Mouse (Mus musculus) heart, postnatal 4 days (tissue): ENCODE measurements around the gene Pgpep1. TPM values are rescaled to one million over a fixed set of nuclear protein-coding genes. Genes with fewer than 3 reads are reported as not detected.
A peak's percentile ranks its signal among the peaks of the same experiment; 100 is the strongest.

Experiments
- DNase-seq: peaks from one replicate; pipeline ENCODE4 v3.0.0; 2021
- total RNA-seq, 2 experiments: library from RNA; stranded (reverse); gene quantifications; 2 replicates each; pipeline ENCODE4 v1.2.3; 2021

Gene Pgpep1
- total RNA-seq, 2 experiments from 2014 or later, result 32.2 to 38.4 TPM

DNA sequence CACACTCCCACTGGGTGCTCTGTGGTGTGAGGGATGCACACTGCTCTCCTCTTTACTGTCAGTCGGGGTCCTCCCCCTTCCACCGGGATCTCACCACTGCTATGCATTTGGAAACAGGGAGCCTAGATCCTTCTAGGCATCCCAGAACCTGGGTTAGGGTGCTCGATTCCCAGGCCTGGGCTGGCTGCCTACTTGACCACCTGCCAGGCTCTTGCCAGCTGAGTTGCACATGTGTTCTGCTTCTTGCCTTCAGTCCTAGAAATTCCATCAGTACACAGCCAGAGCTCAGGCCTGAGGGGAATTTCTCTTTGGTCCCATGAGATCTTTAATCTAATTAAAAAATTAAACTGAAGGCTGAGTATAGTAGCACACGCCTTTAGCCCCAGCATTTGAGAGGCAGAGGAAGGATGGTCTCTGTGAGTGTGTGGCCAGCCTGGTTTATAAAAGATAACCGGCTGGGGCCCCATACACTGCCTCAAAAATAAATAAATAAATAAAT lies 29.8 kb upstream of the Pgpep1 start:
- no peak for DNase-seq

DNA sequence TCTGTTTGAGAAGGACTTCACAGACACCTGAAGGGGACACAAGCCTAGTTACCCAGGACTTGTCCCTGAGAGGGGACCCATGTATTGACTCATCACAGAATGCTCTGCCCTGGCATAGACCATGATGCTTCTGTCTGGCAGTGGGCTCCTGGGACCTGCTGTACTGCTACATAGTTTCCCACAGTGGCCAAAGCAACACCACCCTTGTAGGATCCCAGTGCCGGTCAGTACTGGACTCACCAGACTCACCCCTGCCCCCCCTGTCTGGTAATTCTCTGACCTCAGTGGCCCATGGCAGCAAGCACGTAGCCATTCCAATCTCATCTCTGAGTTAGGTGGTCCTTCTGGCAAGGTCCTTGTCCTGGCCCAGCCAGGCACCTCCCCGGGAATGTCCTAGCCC lies 27.9 kb upstream of the Pgpep1 start:
- DNase-seq, result no peak

GRCm38 (mm10) chr8:70687576-70687975 lies 27.4 kb upstream of the Pgpep1 start:
- DNase-seq, result peak; percentile 83

DNA sequence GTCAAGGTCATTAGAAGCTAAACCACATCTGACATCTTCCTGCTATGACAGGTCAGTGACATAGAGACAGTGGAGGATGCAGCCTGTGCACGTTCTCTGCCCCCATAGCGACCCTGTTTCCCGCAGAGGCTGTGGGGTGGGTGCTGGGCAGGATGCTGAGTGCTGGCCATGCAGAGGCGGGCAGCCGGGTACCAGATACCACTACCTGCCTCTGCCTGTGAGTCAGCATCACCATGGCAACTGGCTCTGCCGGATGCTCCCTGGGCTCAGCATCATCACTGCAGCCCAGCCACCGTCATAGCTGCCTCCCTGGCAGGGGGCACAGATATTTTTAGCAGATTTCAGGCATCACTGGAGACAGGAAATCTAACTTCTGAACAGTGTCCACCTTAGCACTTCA lies 24.1 kb upstream of the Pgpep1 start:
- no peak for DNase-seq

GRCm38 (mm10) chr8:70682692-70683091 lies 22.5 kb upstream of the Pgpep1 start:
- no peak for DNase-seq

- peak; percentile 91 for DNase-seq
These were observed 22.0 kb upstream of the Pgpep1 start for GRCm38 (mm10) chr8:70682193-70682592.

GRCm38 (mm10) chr8:70681410-70681809 lies 21.2 kb upstream of the Pgpep1 start:
- peak; percentile 12 for DNase-seq

DNA sequence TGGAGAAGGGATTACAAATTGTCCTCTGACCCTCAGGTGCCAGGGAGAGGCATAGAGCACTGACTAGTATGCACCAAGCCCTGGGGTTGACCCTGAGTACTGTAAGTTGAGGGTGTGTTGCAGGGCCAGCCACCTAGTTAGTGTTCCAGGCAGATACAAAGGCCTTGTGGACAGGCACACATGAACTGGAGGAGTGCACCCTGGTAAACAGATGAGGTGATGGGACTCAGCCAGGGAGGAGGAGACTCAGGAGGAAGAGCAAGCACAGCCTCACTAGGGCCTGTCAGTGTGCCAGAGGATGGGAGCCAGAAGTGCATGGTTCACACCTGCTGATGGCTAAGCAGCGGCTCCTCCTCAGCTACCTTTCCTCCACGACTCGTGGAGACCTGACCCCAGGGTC lies 19.9 kb upstream of the Pgpep1 start:
- DNase-seq, result peak; percentile 31

- DNase-seq, result no peak
These were observed 19.2 kb upstream of the Pgpep1 start for GRCm38 (mm10) chr8:70679404-70679803.

GRCm38 (mm10) chr8:70678679-70679078 lies 18.5 kb upstream of the Pgpep1 start:
- DNase-seq, result no peak

GRCm38 (mm10) chr8:70677451-70678080 lies 17.4 kb upstream of the Pgpep1 start:
- DNase-seq, result no peak

GRCm38 (mm10) chr8:70675336-70675735 lies 15.1 kb upstream of the Pgpep1 start:
- no peak for DNase-seq

DNA sequence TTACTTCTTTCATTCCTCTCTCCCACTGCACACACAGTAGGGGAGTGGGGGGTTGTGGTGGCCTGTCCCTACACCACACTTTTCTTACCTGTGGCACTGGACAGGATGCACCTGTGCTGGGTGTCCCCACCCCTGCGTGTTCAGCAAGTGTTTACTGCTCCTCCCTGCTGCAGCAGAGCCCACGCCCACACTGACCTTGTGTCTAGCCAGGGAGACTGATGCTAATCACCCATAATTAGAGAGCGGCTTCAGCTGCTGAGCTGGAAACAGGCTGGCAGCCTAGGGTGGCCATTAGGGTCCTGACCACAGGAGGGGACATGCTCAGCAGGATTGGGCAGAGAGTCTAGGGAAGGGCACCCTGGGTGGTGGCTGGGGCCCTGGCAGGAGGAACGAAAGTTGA lies 14.5 kb upstream of the Pgpep1 start:
- DNase-seq, result no peak

GRCm38 (mm10) chr8:70674109-70674508 lies 13.9 kb upstream of the Pgpep1 start:
- no peak for DNase-seq

DNA sequence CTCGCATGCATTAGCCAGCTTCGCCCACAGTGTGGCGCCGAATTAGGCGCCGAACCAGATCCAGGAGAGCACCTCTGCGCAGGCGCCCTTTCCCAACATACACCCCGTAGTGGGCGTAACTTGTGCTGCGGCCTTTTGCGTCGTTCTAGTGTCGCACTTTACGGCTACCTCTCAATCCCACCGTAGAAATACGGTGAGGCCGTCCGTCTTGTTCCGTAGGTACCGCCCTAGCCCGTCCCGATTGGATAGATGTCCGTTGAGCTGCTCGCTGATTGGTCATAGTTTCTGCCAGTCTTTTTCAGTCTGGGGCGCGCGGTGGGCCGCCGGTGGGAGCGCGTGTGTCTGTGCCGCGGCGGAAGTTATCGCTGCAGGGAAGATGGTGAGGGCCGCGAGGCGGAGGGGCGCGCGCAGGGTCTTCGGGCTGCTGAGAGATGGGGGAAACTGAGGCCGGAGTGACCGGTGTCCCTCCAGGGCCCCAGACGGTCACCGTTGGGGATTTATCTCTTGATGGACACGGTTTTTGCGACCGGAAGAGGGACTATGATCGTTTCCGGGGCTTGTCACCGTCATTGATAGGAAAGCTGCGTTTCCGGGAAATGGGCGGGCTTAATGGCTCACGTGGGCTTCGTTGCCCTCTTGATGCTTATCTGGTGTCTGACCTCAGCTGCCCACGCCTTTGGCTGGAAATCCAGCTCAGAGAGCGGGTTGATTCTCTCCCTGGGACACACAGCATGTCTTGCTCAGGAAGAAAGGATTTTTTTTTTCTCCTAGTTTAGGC lies 13.1 kb upstream of the Pgpep1 start, which contains the start of gene Lsm4:
Lsm4 (plus strand) TSS at position 170 of the 778 bp plus-strand sequence.
- DNase-seq, result peak; percentile 99

GRCm38 (mm10) chr8:70672325-70673078 lies 12.3 kb upstream of the Pgpep1 start:
- DNase-seq, result no peak

DNA sequence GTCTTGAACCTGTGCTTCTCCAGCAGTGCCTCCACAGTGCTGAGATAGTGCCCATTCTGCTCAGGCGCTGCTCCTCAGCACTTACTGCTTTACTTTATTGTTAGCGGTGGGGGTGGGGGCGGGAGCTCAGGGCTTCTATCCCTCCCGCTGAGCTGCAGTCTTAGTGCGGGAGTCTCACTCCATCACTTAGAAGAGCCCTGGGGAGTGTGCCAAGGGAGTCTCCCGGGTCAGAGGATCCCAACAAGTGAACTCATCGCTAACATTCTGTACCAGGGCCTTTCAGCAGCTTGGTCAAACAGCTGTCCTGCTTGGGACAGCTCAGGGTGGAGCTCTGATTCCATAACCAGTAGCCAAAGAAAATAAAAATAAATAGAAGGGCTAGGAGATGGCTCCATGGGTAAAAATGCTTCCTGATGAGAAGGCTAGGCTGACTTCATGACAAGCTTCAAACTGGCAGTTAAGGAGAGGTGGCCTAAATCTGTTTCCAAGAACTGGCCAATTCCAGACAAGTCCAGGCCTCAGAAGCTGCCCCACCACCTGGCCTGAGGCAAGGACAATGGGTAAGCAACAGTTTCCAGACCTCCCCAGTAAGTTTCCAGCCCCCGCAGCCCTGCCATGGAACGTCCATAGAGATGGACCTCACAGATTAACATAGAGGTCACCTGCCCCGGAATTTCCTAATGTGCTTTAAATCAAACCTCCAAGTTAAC lies 11.6 kb upstream of the Pgpep1 start:
- DNase-seq, result peak; percentile 62

GRCm38 (mm10) chr8:70667071-70667470 lies 6.9 kb upstream of the Pgpep1 start:
- DNase-seq, result peak; percentile 66

DNA sequence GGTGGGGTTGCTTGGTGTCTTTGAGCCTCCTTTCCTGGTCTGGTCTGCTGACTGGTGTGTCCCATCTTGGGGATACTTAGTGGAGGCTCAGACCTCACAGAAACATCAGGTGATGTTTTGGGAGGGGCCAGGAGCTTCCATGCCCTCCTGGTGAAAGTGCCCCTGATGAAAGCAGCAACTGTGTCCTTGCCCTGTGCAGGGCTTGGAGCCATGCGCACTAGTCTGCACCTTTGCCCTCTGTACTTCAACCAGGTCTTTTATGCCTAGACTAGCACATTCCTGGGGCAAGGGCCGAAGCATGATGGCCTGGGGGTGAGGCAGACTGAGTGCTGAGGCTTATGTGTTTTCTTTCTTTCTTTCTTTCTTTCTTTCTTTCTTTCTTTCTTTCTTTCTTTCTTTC lies 5.4 kb upstream of the Pgpep1 start:
- DNase-seq, result no peak

GRCm38 (mm10) chr8:70664631-70665030 lies 4.4 kb upstream of the Pgpep1 start:
- no peak for DNase-seq

DNA sequence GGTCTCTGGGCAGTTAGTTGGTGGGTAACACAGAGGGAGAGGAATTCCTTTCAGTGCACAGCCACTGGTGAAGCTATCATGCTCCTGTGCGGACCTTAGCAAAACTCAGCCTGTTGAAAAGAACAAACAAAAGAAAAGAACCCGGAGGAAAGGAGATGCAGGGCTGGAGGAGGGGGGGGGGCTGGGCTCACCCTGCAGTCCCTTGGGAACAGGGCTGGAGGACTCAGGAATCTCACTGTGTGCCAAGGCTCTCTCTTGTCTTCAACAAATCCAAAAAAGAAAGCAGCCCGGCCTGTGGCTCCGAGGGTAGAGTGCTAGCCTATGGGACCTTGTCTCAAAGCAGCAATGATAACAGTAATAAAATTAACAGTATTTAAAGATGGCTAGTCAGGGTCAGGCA lies 3.5 kb upstream of the Pgpep1 start:
- no peak for DNase-seq

DNA sequence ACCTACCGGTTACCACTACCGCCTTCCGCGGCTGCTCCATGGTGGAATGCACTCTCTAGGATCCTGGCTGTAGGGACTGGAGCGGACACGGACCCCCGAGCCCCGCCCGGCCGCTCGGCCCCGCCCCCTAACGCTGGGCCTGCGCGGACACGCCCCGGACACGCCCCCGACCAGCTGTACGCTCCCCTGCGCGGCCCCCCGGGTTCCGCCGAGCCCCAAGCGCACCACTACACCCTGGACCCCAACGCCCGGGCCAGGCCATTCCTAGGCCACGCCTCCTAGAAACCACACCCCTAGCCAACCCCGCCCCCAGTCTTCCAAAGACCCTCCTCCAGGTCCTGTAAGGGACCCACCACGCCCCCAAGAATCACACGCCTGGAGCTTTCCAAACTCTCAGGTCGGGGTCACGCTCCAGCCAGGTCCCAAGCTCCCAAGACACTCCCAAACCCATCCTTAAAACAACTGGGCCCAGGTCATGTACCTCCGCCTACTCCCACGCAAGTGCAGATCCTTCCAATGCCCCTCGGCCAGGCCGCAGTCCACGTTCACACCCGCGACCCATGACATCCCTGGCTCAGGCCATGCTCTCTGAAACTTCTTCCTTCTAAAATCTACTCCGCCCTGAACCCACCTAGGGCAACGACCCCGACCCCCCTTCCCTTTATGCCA lies 450 bp downstream of the Pgpep1 start:
- DNase-seq, result peak; percentile 97
